Mouse (Mus musculus) MEL (cell line): ENCODE results near the gene Serpini1. TPM values are rescaled to one million over a fixed set of nuclear protein-coding genes. Genes with fewer than 3 reads are reported as not detected.
A peak's percentile ranks its signal among the peaks of the same experiment; 100 is the strongest.

Experiments used
- DNase-seq: peaks from one replicate; pipeline ENCODE4 v3.0.0; 2011; ENCODE audit warnings: low read depth, low spot score
- H3K27ac ChIP-seq: 2 replicates; pipeline ENCODE4 v1.5.1; 2012; ENCODE audit warnings: low read depth, mild to moderate bottlenecking, control low read depth, low read length, moderate library complexity; ENCODE audit not compliant: control insufficient read depth
- H3K27me3 ChIP-seq, 2 experiments: fragments of 150-350 bp in 1 of 2; sonication (generic) in 1 of 2; 2 replicates each; pipeline ENCODE4 v1.6.1; 2012; ENCODE audit warnings: low read length in 2 of 2, mild to moderate bottlenecking in 2 of 2, improper control_type of control experiment in 1 of 2, moderate library complexity in 1 of 2; ENCODE audit not compliant: insufficient read depth in 2 of 2, control insufficient read depth in 1 of 2
- H3K36me3 ChIP-seq, 2 experiments: 2 replicates each; pipeline ENCODE4 v1.6.1; 2012 to 2014; ENCODE audit warnings: low read length in 2 of 2, improper control_type of control experiment in 1 of 2, inconsistent platforms in 1 of 2, mild to moderate bottlenecking in 1 of 2; ENCODE audit not compliant: insufficient read depth in 2 of 2, control insufficient read depth in 1 of 2
- H3K4me1 ChIP-seq, 2 experiments: fragments of 150-350 bp in 1 of 2; sonication (generic) in 1 of 2; 2 replicates each; pipeline ENCODE4 v1.6.1; 2012; ENCODE audit warnings: low read length in 2 of 2, improper control_type of control experiment in 1 of 2, mild to moderate bottlenecking in 1 of 2; ENCODE audit not compliant: insufficient read depth in 2 of 2, control insufficient read depth in 1 of 2
- H3K4me3 ChIP-seq, 2 experiments: fragments of 150-350 bp in 1 of 2; sonication (generic) in 1 of 2; 2 replicates each; pipeline ENCODE4 v1.5.1; 2012; ENCODE audit warnings: low read depth in 2 of 2, low read length in 2 of 2, mild to moderate bottlenecking in 2 of 2, moderate library complexity in 2 of 2, control low read depth in 1 of 2, improper control_type of control experiment in 1 of 2; ENCODE audit not compliant: control insufficient read depth in 1 of 2, insufficient read depth in 1 of 2
- H3K79me2 ChIP-seq: 2 replicates; pipeline ENCODE4 v1.6.1; 2012; ENCODE audit warnings: mild to moderate bottlenecking, low read length, moderate library complexity; ENCODE audit not compliant: control insufficient read depth, poor library complexity, insufficient read depth
- H3K9ac ChIP-seq: 2 replicates; pipeline ENCODE4 v1.6.1; 2012; ENCODE audit warnings: low read depth, mild to moderate bottlenecking, control low read depth, low read length, moderate library complexity; ENCODE audit not compliant: control insufficient read depth, poor library complexity, severe bottlenecking
- H3K9me3 ChIP-seq: fragments of 150-350 bp; sonication (generic); replicated peaks from 2 replicates; pipeline ENCODE4 v1.6.1; 2012; ENCODE audit warnings: mild to moderate bottlenecking, low read length, improper control_type of control experiment, moderate library complexity; ENCODE audit not compliant: insufficient read depth
- BHLHE40 ChIP-seq: IDR thresholded peaks from 2 replicates; pipeline ENCODE4 v1.6.1; 2012; ENCODE audit warnings: low read depth, mild to moderate bottlenecking, inconsistent platforms, low read length, improper control_type of control experiment, borderline replicate concordance
- CTCF ChIP-seq, 3 experiments: IDR thresholded peaks in 2 of 3; conservative IDR thresholded peaks in 1 of 3; 2 replicates each; pipeline ENCODE4 v1.5.1; 2011 to 2012; ENCODE audit warnings: low read length in 3 of 3, low read depth in 2 of 3, mild to moderate bottlenecking in 2 of 3, improper control_type of control experiment in 1 of 3, inconsistent platforms in 1 of 3, mixed read lengths in 1 of 3, moderate library complexity in 1 of 3; ENCODE audit not compliant: control insufficient read depth in 1 of 3, insufficient read depth in 1 of 3, poor library complexity in 1 of 3, severe bottlenecking in 1 of 3
- EP300 ChIP-seq, 2 experiments: IDR thresholded peaks; 2 replicates each; pipeline ENCODE4 v1.6.1; 2011; ENCODE audit warnings: improper control_type of control experiment in 2 of 2, low read length in 2 of 2, low read depth in 1 of 2, mild to moderate bottlenecking in 1 of 2
- ETS1 ChIP-seq: IDR thresholded peaks from 2 replicates; pipeline ENCODE4 v1.6.1; 2012; ENCODE audit warnings: low read depth, mild to moderate bottlenecking, inconsistent platforms, low read length, improper control_type of control experiment, moderate library complexity
- GABPA ChIP-seq: IDR thresholded peaks from 2 replicates; pipeline ENCODE4 v1.6.1; 2012; ENCODE audit warnings: low read depth, mild to moderate bottlenecking, inconsistent platforms, low read length, improper control_type of control experiment, moderate library complexity
- GATA1 ChIP-seq: IDR thresholded peaks from 2 replicates; pipeline ENCODE4 v1.6.1; 2011; ENCODE audit warnings: low read depth, low read length, improper control_type of control experiment
- JUND ChIP-seq: IDR thresholded peaks from 2 replicates; pipeline ENCODE4 v1.6.1; 2011; ENCODE audit warnings: low read depth, mild to moderate bottlenecking, improper control_type of control experiment, low read length
- MAFK ChIP-seq: IDR thresholded peaks from 2 replicates; pipeline ENCODE4 v1.6.1; 2011; ENCODE audit warnings: low read depth, mild to moderate bottlenecking, low read length, improper control_type of control experiment, borderline replicate concordance
- MAZ ChIP-seq: IDR thresholded peaks from 2 replicates; pipeline ENCODE4 v1.6.1; 2012; ENCODE audit warnings: low read depth, mild to moderate bottlenecking, inconsistent platforms, low read length, improper control_type of control experiment
- MEF2A ChIP-seq: IDR thresholded peaks from 2 replicates; pipeline ENCODE4 v1.6.1; 2014; ENCODE audit warnings: low read depth, mild to moderate bottlenecking, inconsistent platforms, low read length, improper control_type of control experiment; ENCODE audit not compliant: poor library complexity, insufficient replicate concordance, severe bottlenecking; ENCODE audit errors: extremely low read depth
- MXI1 ChIP-seq: IDR thresholded peaks from 2 replicates; pipeline ENCODE4 v1.6.1; 2011; ENCODE audit warnings: mild to moderate bottlenecking, low read depth, low read length, improper control_type of control experiment
- MYB ChIP-seq: IDR thresholded peaks from 2 replicates; pipeline ENCODE4 v1.6.1; 2011; ENCODE audit warnings: mild to moderate bottlenecking, low read depth, low read length, improper control_type of control experiment
- MYC ChIP-seq: IDR thresholded peaks from 2 replicates; pipeline ENCODE4 v1.6.1; 2011; ENCODE audit warnings: low read depth, mild to moderate bottlenecking, low read length, improper control_type of control experiment, moderate library complexity
- NELFE ChIP-seq: IDR thresholded peaks from 2 replicates; pipeline ENCODE4 v1.6.1; 2011; ENCODE audit warnings: low read depth, low read length, improper control_type of control experiment
- NRF1 ChIP-seq: IDR thresholded peaks from 2 replicates; pipeline ENCODE4 v1.6.1; 2014; ENCODE audit warnings: low read depth, mild to moderate bottlenecking, inconsistent platforms, low read length, improper control_type of control experiment, moderate library complexity; ENCODE audit not compliant: poor library complexity, insufficient read depth, severe bottlenecking
- POLR2A ChIP-seq, 2 experiments: IDR thresholded peaks; 2 replicates each; pipeline ENCODE4 v1.6.1; 2011 to 2012; ENCODE audit warnings: low read length in 2 of 2, mild to moderate bottlenecking in 2 of 2, control low read depth in 1 of 2, improper control_type of control experiment in 1 of 2, low read depth in 1 of 2, moderate library complexity in 1 of 2; ENCODE audit not compliant: control insufficient read depth in 1 of 2, insufficient read depth in 1 of 2, poor library complexity in 1 of 2
- RAD21 ChIP-seq: IDR thresholded peaks from 2 replicates; pipeline ENCODE4 v1.6.1; 2011; ENCODE audit warnings: mild to moderate bottlenecking, low read depth, low read length, improper control_type of control experiment
- SIN3A ChIP-seq: IDR thresholded peaks from 2 replicates; pipeline ENCODE4 v1.6.1; 2012; ENCODE audit warnings: low read length, improper control_type of control experiment, inconsistent platforms
- TCF12 ChIP-seq: IDR thresholded peaks from 2 replicates; pipeline ENCODE4 v1.6.1; 2014; ENCODE audit warnings: low read depth, mild to moderate bottlenecking, inconsistent platforms, low read length, improper control_type of control experiment, moderate library complexity
- ZC3H11A ChIP-seq: IDR thresholded peaks from 2 replicates; pipeline ENCODE4 v1.6.1; 2012; ENCODE audit warnings: low read depth, mild to moderate bottlenecking, inconsistent platforms, low read length, improper control_type of control experiment
- ZNF384 ChIP-seq: IDR thresholded peaks from 2 replicates; pipeline ENCODE4 v1.6.1; 2012; ENCODE audit warnings: low read depth, mild to moderate bottlenecking, inconsistent platforms, low read length, improper control_type of control experiment
- polyA plus RNA-seq, 2 experiments: library from polyadenylated mRNA; stranded (reverse) in 1 of 2; unstranded in 1 of 2; fragments of >175 nt in 1 of 2; fragments of >200 nt in 1 of 2; gene quantifications; 2 replicates each; pipeline versions ENCODE4 v1.2.1 to v1.2.4; 2012; ENCODE audit warnings: low replicate concordance in 2 of 2, low read depth in 1 of 2; ENCODE audit not compliant: insufficient read length in 2 of 2, insufficient read depth in 1 of 2, missing spikeins in 1 of 2
- total RNA-seq: library from RNA; depleted of rRNA; stranded (reverse); fragments of 300-350 nt; gene quantifications from 2 replicates; pipeline ENCODE4 v1.2.3, GENCODE M21; 2012

The Serpini1 gene
- total and polyA plus RNA-seq, 3 experiments = 0.08 to 0.13 TPM; not detected in 1

DNA sequence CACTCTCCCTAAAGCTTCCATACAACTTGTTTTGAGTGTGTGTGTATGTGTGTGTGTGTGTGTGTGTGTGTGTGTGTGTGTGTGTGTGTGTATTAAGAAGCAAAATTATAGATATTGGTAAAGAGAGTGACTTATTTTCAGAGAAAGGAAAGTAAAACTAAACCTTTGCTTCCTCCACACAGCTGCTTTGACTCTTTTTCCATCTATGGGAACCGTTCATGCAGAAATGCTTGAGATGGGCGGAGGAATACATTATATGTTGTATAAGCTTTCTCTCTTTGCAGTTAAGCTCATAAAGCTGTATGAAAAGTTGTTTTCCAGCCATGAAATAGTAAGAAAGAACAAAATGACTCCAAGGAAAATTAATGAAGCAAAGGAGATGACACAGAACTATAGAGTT lies 16.7 kb downstream of the Serpini1 start:
- no peak for DNase-seq
- Histone ChIP-seq H3K9ac (no peak overlapping the region), H3K4me3 (no peak overlapping the region), H3K27me3 (no peaks in the 10 kb centered on the region), H3K36me3 (no peaks in the 10 kb centered on the region), H3K27ac (no peak overlapping the region), H3K79me2 (no peaks in the 10 kb centered on the region), H3K9me3 (no peaks in the 10 kb centered on the region), H3K4me1 (no peaks in the 10 kb centered on the region)
- TF ChIP-seq BHLHE40 = no peak
- TF ChIP-seq SIN3A = no peak
- TF ChIP-seq NELFE = no peak
- no peak for TF ChIP-seq MYC
- TF ChIP-seq JUND = no peak

DNA sequence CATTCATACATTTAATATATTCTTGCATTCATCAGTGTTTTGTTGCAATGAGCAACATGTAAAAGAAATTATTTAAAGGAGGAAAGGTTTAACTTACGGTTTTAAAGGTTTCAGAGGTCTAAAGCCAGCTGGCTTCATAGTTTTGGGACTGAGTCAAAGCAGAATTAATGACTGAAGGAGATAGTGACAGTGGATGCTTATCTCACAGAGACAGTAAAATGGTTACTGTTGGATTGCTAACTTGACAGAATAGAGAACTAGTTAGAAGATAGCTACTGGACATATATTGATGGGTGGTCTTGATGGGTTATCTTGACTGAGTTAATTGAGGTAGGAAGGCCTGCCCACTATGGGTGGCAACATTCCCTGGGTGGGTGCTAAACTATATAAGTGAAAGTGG lies 18.2 kb downstream of the Serpini1 start:
- peak; percentile 11 for DNase-seq
- Histone ChIP-seq H3K79me2 (no peaks in the 10 kb centered on the region), H3K36me3 (no peaks in the 10 kb centered on the region), H3K9ac (no peak overlapping the region), H3K4me1 (no peaks in the 10 kb centered on the region), H3K4me3 (no peak overlapping the region), H3K27me3 (no peaks in the 10 kb centered on the region), H3K27ac (no peak overlapping the region)
- TF ChIP-seq GATA1 = peak; percentile 57
- peak; percentile 51 to 55 for TF ChIP-seq EP300 (IDR thresholded peaks at IDR 0.05; ENCODE audit: low read depth in 1 of 2, low read length in 2 of 2)
- no peak for TF ChIP-seq ZC3H11A
- peak; percentile 48; the same call in 1 of the 2 replicates for TF ChIP-seq TCF12
- TF ChIP-seq ETS1 = 0 out of 2 replicates have a peak, but pooled peaks have one; percentile 17
- TF ChIP-seq, all 39 proteins: peak for 4
- no peaks in the 10 kb centered on the region for H3K9me3 ChIP-seq

DNA sequence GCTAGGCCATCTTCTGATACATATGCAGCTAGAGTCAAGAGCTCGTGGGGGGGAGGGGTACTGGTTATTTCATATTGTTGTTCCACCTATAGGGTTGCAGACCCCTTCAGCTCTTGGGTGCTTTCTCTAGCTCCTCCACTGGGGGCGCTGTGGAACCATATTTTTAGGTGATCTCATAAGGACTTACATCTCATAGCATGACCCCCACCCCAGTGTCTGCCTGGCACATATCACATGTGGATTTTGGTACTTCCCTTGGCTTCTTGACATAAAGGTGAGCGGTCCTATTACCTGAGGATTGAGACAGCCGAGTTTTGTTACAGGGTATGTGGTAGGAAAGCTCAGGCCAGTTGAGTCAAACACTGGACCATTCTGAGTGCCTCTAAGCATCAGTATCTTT lies 22.0 kb downstream of the Serpini1 start:
- H3K27me3 ChIP-seq = no peaks in the 10 kb centered on the region
- no peaks in the 10 kb centered on the region for H3K9me3 ChIP-seq
- H3K79me2 ChIP-seq = no peaks in the 10 kb centered on the region
- H3K36me3 ChIP-seq = no peaks in the 10 kb centered on the region
- H3K9ac ChIP-seq = no peak overlapping the region
- H3K27ac ChIP-seq = no peak overlapping the region
- H3K4me3 ChIP-seq = no peak overlapping the region
- DNase-seq = peak; percentile 49
- TF ChIP-seq GABPA = no peak
- TF ChIP-seq EP300 (IDR thresholded peaks at IDR 0.05; ENCODE audit: low read depth in 1 of 2, low read length in 2 of 2) = no peak
- TF ChIP-seq MYB = no peak
- peak; percentile 27 to 43 (median 31); a peak in 4 of 6 replicates for TF ChIP-seq CTCF (IDR thresholded peaks at IDR 0.05 in 2 of 3, conservative IDR thresholded peaks at IDR 0.05 in 1 of 3; ENCODE audit: control insufficient read depth in 1 of 3, insufficient read depth in 1 of 3, low read depth in 2 of 3, low read length in 3 of 3, poor library complexity in 1 of 3, severe bottlenecking in 1 of 3)
- no peak for TF ChIP-seq MAFK
- peak; percentile 12 for TF ChIP-seq RAD21
- no peak for TF ChIP-seq MEF2A
- TF ChIP-seq POLR2A (IDR thresholded peaks at IDR 0.05; ENCODE audit: control insufficient read depth in 1 of 2, insufficient read depth in 1 of 2, low read depth in 1 of 2, low read length in 2 of 2, poor library complexity in 1 of 2) = no peak
- TF ChIP-seq MXI1 = no peak
- no peak for TF ChIP-seq ZNF384
- TF ChIP-seq MYC = no peak
- TF ChIP-seq MAZ = no peak
- no peak for TF ChIP-seq NRF1
- TF ChIP-seq, all 39 proteins: peak for 2
- H3K4me1 ChIP-seq = no peaks in the 10 kb centered on the region
